Mouse (Mus musculus) splenic B cell, adult 2 months (primary cell): ENCODE results near the gene Stpg3.
"Not testable (repeated sequence)": the region's sequence is repeated elsewhere in the genome, so short reads cannot be mapped to it uniquely, and the experiment has no call there.

Experiments used
- DNase-seq: peaks from one replicate; pipeline ENCODE4 v3.0.0-alpha.2; 2011; ENCODE audit warnings: low read depth, low spot score
- H3K27me3 ChIP-seq: 2 replicates; pipeline ENCODE4 v1.6.1; 2012; ENCODE audit warnings: mild to moderate bottlenecking, low read length, moderate library complexity, mixed read lengths; ENCODE audit not compliant: control insufficient read depth, poor library complexity, insufficient read depth, severe bottlenecking
- H3K36me3 ChIP-seq: 2 replicates; pipeline ENCODE4 v1.6.1; 2012; ENCODE audit warnings: mild to moderate bottlenecking, low read length, moderate library complexity, mixed read lengths; ENCODE audit not compliant: control insufficient read depth, poor library complexity, insufficient read depth, severe bottlenecking

The Stpg3 gene

DNA sequence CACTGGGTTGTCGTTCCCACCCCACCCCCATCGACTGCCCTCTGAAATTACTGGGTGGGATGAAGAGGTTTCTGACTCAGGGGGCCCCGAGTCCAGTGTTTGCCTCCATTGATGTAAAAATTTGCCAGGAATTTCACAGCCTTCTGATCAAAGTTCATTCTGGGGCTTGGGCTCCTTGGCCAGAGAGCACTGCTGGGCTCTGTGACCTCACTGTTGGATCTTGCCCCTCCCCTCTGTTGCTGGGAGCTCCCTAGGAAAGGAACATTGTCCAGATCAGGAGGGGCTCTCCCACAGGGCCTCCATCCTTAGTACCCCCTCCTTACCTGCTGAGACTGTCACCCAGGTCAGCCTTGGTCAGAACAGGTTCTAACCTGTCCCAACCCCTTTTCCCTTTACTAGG lies at the start of gene Stpg3:
Gene Stpg3, minus strand, starts transcription at position 194 of the 400 bp plus-strand sequence.
- no peak for DNase-seq

DNA sequence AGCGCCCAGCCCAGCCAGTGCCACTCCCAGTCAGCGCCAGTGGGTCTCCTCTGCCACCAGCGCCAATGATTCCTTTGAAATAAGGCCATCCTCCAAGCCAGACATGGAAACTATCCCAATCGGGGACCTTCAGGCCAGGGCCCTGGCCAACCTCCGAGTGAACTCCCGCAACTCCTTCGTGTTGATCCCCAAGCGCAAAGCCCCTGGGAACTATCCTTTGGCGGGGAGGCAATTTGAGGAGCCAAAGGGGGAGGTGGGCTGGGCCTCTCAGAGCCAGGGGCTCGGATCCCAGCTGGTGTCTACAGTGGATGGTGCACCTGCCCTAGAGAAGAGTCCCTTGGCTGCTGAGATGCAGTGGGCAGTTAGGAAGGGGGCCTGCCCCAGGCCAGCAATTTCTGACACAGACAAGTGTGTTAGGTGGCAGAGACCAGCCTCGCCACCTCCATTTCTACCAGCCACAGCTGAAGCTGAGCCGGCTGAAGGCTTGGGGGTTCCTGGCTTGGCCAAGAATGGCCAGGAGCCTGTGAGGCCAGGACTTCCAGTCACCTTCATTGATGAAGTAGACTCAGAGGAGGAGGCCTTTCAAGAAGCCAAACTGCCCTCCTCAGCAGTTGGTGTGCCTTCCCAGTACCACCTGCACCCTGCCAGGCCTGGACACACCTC lies 49.3 kb upstream of the Stpg3 start:
- Histone ChIP-seq H3K36me3 (no peaks in the 10 kb centered on the region; the same call in 1 of the 2 replicates), H3K27me3 (no peaks in the 10 kb centered on the region)
- no peak for DNase-seq

More for the DNA sequence above, at the start of gene Stpg3:
- no peaks in the 10 kb centered on the region for H3K27me3 ChIP-seq
- H3K36me3 ChIP-seq = no peaks in the 10 kb centered on the region

DNA sequence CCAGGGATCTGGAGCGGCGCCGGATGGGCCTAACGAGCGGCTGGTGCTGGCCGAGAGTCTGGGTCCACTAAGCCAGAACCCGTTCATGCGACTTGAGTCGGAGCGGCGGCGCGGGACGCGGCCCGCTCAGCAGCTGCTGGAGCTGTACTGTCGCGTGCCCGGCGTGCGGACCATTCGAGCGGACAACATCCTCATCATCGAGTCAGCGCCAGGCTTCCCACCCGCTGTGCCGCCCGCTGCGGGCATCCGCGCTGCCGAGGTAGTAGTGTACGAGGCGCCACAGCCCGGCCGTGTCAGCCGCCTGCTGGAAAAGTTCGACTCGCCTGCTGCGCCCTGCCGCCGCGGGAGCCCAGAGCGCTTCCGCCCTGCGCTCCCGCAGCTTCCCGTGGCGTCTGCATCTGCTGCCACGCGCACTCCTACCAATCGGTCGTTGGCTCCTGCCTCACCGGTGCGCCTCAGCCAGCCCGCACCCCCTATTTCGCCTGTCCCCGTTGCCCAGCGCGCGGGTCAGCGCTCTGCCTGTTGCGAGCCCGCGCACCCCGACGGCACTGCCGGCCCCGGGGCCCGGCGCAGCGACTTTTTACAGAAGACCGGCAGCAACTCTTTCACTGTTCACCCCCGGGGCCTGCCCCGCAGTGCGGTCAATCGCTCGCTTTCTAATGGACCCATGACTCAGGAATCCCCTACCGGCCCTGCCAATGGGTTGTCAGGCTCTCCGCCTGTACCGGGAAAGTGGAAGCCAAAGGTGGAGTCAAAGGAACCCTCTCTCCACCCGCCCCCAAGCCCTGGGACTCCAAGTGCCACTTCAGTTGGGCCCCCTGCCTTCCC lies 48.6 kb upstream of the Stpg3 start:
- Histone ChIP-seq H3K27me3 (no peaks in the 10 kb centered on the region), H3K36me3 (no peaks in the 10 kb centered on the region)
- DNase-seq = peak; percentile 59

DNA sequence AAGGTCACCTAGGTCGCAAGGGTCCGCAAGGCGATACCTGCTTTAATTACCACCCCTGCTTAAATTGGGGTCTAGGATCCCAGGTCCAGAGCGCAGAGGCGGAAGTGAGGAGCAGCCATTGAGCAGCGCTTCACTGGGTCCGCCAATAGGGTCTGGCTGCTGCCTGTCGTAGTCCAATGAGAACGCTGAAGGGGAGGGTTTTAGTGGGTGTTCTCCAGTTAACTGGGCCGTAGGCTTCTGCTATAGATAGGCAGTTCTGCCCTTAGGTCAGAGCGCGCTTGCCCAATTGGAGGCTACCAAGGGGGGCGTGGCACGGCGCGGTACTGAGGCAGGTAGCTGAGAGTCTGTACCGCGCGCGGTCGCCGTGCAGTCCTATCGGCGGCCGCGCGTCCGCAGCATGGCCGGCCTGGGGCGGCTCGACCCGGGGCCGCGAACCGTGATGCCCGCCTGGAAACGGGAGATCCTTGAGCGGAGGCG lies 47.9 kb upstream of the Stpg3 start, which contains the start of gene Tprn:
Gene Tprn, plus strand, starts transcription at position 328 of the 477 bp plus-strand sequence.
- no peaks in the 10 kb centered on the region for H3K36me3 ChIP-seq
- DNase-seq = peak; percentile 97
- no peaks in the 10 kb centered on the region for H3K27me3 ChIP-seq

- no peaks in the 10 kb centered on the region for H3K27me3 ChIP-seq
- no peak for DNase-seq
- H3K36me3 ChIP-seq = no peaks in the 10 kb centered on the region
Measured at GRCm38 (mm10) chr2:25261870-25262269, 47.4 kb upstream of the Stpg3 start.

DNA sequence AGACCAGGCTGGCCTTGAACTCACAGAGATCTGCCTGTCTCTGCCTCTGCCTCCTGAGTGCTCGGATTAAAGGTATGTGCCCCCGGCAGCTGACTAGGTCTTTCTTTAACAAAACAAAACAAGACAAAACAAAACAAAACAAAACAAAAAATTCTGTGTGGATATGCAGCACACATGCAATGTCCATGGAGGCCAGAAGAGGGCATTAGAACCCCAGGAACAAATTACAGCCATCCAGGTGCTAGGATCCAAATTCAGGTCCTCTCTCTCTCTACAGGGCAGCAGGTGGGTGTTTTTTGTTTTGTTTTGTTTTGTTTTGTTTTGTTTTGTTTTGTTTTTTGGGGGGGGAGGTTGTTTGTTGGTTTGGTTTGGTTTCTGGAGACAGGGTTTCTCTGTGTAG lies 44.5 kb upstream of the Stpg3 start:
- DNase-seq = peak; percentile 63
- Histone ChIP-seq H3K36me3 (no peaks in the 10 kb centered on the region), H3K27me3 (no peaks in the 10 kb centered on the region)

DNA sequence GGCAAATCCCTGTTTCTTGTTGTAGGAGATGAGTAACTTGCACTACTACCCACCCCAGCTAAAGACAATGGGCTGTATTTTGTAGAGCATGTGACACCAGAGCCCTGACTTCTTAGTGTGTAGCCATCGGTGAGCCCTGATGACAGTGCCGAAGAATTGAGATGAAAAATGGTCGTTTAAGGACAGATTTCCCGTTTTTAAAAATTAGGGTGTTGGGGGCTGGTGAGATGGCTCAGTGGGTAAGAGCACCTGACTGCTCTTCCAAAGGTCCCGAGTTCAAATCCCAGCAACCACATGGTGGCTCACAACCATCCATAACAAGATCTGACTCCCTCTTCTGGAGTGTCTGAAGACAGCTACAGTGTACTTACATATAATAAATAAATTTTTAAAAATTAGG lies 42.8 kb upstream of the Stpg3 start:
- H3K36me3 ChIP-seq, DNase-seq, H3K27me3 ChIP-seq: not testable (repeated sequence)

- DNase-seq = peak; percentile 82
- H3K27me3 ChIP-seq, H3K36me3 ChIP-seq: not testable (repeated sequence)
Measured at GRCm38 (mm10) chr2:25256443-25257109, 42.1 kb upstream of the Stpg3 start.

DNA sequence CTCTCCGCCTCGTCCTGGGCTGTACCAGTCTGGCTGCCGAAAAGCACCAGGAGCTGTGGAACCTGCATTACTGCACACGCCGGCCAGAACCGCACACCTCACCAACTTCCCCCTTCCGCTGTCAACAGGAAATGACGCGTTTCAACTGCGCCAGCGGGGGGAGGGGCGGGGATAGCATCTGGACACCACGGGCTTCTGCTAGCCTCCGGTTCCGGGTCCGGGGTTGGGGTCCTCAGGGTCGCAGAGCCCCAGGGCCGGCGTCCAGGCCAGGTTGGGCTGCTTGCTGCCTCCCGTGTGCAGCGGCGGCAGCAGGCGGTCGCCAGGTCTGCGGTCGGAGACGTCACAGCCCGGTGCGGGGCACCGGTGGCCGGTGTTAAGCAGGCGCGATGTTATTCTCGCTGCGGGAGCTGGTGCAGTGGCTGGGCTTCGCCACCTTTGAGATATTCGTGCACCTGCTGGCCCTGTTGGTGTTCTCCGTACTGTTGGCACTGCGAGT lies 40.9 kb upstream of the Stpg3 start, which contains the start of gene Tmem203:
Gene Tmem203, plus strand, starts transcription at position 156 of the 496 bp plus-strand sequence.
- H3K36me3 ChIP-seq = no peaks in the 10 kb centered on the region; the same call in 1 of the 2 replicates
- DNase-seq = peak; percentile 93
- no peaks in the 10 kb centered on the region for H3K27me3 ChIP-seq

DNA sequence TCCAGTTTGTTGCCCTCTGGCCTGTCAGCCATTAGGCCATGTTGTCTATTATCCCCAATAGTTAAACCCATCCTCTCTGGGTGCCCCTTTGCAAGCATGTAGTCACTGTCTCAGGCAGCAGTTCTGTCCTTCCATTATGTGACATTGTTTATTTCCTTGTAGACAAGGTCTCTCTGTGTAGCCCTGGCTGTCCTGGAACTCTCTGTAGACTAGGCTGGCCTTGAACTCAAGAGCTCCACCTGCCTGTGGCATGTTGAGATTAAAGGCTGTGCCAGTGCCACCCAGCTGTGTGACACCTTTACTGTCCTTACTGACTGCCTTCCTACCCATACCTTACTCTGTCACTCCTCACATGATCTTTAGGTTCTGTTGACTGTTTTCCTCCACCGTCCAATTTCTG lies 37.9 kb upstream of the Stpg3 start:
- H3K27me3 ChIP-seq = no peaks in the 10 kb centered on the region
- H3K36me3 ChIP-seq = peaks cover 4% of the 10 kb centered on the region
- DNase-seq = peak; percentile 58

- no peak for DNase-seq
- peaks cover 3% of the 10 kb centered on the region; the same call in 1 of the 2 replicates for H3K27me3 ChIP-seq
- H3K36me3 ChIP-seq = peaks cover 7% of the 10 kb centered on the region
Measured at GRCm38 (mm10) chr2:25246183-25247072, 32.0 kb upstream of the Stpg3 start, which contains the start of gene AL732309.1. Gene AL732309.1, minus strand, starts transcription at chr2:25246863.

DNA sequence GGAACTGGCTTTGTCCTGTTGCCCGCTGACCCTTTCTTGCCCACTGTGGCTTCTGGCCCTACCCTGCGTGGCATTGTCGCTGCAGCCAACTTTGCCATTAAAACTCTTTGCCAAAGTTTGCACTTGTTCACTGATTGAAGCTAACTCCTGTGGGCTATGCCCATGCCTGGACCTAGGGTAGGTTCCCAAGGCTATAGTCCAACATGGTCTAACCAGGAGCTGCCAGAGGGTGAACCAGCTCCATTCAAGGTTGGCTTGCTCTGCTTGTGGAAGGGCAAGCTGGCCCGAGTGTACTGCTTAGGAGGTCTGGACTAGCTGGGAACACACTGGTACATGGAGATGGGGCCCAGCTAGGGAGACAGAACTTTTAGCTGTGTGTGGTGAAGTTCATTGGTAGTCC lies 29.7 kb upstream of the Stpg3 start:
- peaks cover 3% of the 10 kb centered on the region; the same call in 1 of the 2 replicates for H3K27me3 ChIP-seq
- peaks cover 4% of the 10 kb centered on the region for H3K36me3 ChIP-seq
- no peak for DNase-seq

- Histone ChIP-seq H3K27me3 (peaks cover 3% of the 10 kb centered on the region; the same call in 1 of the 2 replicates), H3K36me3 (peaks cover 4% of the 10 kb centered on the region)
- DNase-seq = no peak
Measured at GRCm38 (mm10) chr2:25243342-25243741, 28.9 kb upstream of the Stpg3 start.

DNA sequence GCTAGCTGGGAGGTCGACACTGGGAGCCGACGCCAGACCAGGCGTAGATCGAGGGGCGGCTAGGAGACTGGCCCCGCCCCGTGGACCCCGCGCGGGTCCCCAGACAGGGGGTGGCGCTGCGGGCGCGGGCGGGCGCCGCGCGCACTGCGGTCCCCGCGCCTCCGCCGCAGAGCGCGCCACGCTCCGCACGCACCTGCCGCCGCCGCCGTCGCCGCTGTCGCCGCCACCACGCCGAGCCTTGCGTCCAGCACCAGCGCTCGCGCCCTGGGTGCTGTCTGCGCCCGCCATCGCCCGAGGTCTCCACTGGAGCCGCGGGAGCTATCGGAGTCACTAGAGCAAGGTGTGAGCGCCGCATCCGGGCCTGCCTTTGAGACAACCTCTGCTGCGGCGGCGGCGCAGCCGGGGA lies 27.7 kb upstream of the Stpg3 start, which contains the start of the genes Rnf208 and Cysrt1:
Gene Rnf208, plus strand, starts transcription at position 155 of the 406 bp plus-strand sequence.
Gene Cysrt1, minus strand, starts transcription at position 352 of the 406 bp plus-strand sequence.
- DNase-seq = no peak
- peaks cover 2% of the 10 kb centered on the region for H3K36me3 ChIP-seq
- peaks cover 3% of the 10 kb centered on the region; the same call in 1 of the 2 replicates for H3K27me3 ChIP-seq
